Mouse (Mus musculus): ENCODE results near the gene Gm765.

DNA sequence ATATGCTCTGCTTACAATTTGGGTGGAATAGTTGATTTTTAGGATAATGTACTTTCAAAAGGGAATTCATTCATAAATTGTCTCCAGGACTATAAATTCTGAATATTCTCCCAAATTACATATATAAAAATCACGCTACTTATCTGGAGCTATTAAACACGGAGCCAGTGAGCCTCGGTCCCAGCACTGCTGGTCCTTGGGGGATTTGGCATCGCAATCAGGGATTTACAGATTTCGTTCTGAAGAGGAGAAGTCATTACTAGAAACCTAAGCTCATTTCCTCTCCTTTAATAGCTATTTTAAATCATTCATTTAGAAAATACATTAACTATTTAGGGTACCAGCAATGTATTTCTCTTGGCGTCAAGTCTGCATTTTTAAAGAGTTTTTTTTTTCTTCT lies 55.0 kb downstream of the Gm765 start:
- TF ChIP-seq CTCF (IDR thresholded peaks at IDR 0.05; ENCODE audit: low read depth) (no peak), EP300 (IDR thresholded peaks at IDR 0.05; ENCODE audit: low read depth) (no peak)

Measured in liver, embryonic 14.5 days (tissue).